Mouse (Mus musculus) cerebellum, adult 18-20 months (tissue): ENCODE results near the gene Tbx4.

Experiments
- DNase-seq, 2 experiments: peaks; one replicate each; pipeline ENCODE4 v3.0.0; 2021

Tbx4 gene

GRCm38 (mm10) chr11:85857997-85858698 is 28.1 kb upstream of the Tbx4 start:
- no peak for DNase-seq

GRCm38 (mm10) chr11:85864363-85864762 is 21.9 kb upstream of the Tbx4 start:
- DNase-seq = no peak

GRCm38 (mm10) chr11:85876059-85876788 is 10.0 kb upstream of the Tbx4 start:
- DNase-seq = no peak

- no peak for DNase-seq
Observed at GRCm38 (mm10) chr11:85884498-85884897, 1.7 kb upstream of the Tbx4 start.

GRCm38 (mm10) chr11:85886429-85886785 is 185 bp downstream of the Tbx4 start:
- no peak for DNase-seq

- DNase-seq = no peak
Observed at GRCm38 (mm10) chr11:85887273-85887672, 1.1 kb downstream of the Tbx4 start.

- no peak for DNase-seq
Observed at GRCm38 (mm10) chr11:85887801-85888450, 1.7 kb downstream of the Tbx4 start.

- DNase-seq = no peak
Observed at GRCm38 (mm10) chr11:85888451-85888961, 2.3 kb downstream of the Tbx4 start.

GRCm38 (mm10) chr11:85889056-85889729 is 3.0 kb downstream of the Tbx4 start:
- no peak for DNase-seq

- DNase-seq = no peak
Observed at GRCm38 (mm10) chr11:85889730-85890562, 3.7 kb downstream of the Tbx4 start.

- peak in 1 of 2 experiments; percentile 19 for DNase-seq
Observed at GRCm38 (mm10) chr11:85890563-85890845, 4.3 kb downstream of the Tbx4 start.

GRCm38 (mm10) chr11:85891010-85891691 is 4.9 kb downstream of the Tbx4 start:
- no peak for DNase-seq

- DNase-seq = no peak
Observed at GRCm38 (mm10) chr11:85891692-85892040, 5.4 kb downstream of the Tbx4 start.

- no peak for DNase-seq
Observed at GRCm38 (mm10) chr11:85892771-85893170, 6.5 kb downstream of the Tbx4 start.

GRCm38 (mm10) chr11:85893400-85894135 is 7.3 kb downstream of the Tbx4 start:
- DNase-seq = no peak

- DNase-seq = no peak
Observed at GRCm38 (mm10) chr11:85894136-85894530, 7.9 kb downstream of the Tbx4 start.

- no peak for DNase-seq
Observed at GRCm38 (mm10) chr11:85894731-85895545, 8.7 kb downstream of the Tbx4 start.

- no peak for DNase-seq
Observed at GRCm38 (mm10) chr11:85896335-85896985, 10.2 kb downstream of the Tbx4 start.

- no peak for DNase-seq
Observed at GRCm38 (mm10) chr11:85900291-85900690, 14.1 kb downstream of the Tbx4 start.

- DNase-seq = no peak
Observed at GRCm38 (mm10) chr11:85909514-85909913, 23.3 kb downstream of the Tbx4 start.
